Mouse (Mus musculus) cortical plate, adult 2 months (tissue): ENCODE results near the gene Morf4l2. TPM values are rescaled to one million over a fixed set of nuclear protein-coding genes. Genes with fewer than 3 reads are reported as not detected.
"Not testable (repeated sequence)": the region's sequence is repeated elsewhere in the genome, so short reads cannot be mapped to it uniquely, and the experiment has no call there.

Experiments
- H3K27ac ChIP-seq: fragments of 200-500 bp; 2 replicates; pipeline ENCODE4 v1.5.1; 2012; ENCODE audit warnings: low read length, control low read depth, inconsistent platforms; ENCODE audit not compliant: insufficient read depth
- H3K4me1 ChIP-seq: fragments of 200-500 bp; 2 replicates; pipeline ENCODE4 v1.6.1; 2011; ENCODE audit warnings: low read length; ENCODE audit not compliant: control insufficient read depth, insufficient read depth
- H3K4me3 ChIP-seq: fragments of 200-500 bp; 2 replicates; pipeline ENCODE4 v1.5.1; 2011; ENCODE audit warnings: mild to moderate bottlenecking, low read length, control low read depth; ENCODE audit not compliant: insufficient read depth
- CTCF ChIP-seq: fragments of 200-500 bp; IDR thresholded peaks from 2 replicates; pipeline ENCODE4 v1.5.1; 2011; ENCODE audit warnings: mild to moderate bottlenecking, control low read depth, low read length; ENCODE audit not compliant: insufficient read depth; ENCODE audit errors: extremely low read depth
- POLR2A ChIP-seq: fragments of 200-500 bp; IDR thresholded peaks from 2 replicates; pipeline ENCODE4 v1.6.1; 2011; ENCODE audit warnings: mild to moderate bottlenecking, low read length, control low read depth; ENCODE audit not compliant: insufficient read depth; ENCODE audit errors: extremely low read depth
- polyA plus RNA-seq: library from polyadenylated mRNA; depleted of rRNA; stranded (reverse); fragments of >200 nt; gene quantifications from 2 replicates; pipeline ENCODE4 v1.2.3, GENCODE M21; 2012; rRNA removed

Gene Morf4l2
- polyA plus RNA-seq, 1 experiment, result 242 TPM

DNA sequence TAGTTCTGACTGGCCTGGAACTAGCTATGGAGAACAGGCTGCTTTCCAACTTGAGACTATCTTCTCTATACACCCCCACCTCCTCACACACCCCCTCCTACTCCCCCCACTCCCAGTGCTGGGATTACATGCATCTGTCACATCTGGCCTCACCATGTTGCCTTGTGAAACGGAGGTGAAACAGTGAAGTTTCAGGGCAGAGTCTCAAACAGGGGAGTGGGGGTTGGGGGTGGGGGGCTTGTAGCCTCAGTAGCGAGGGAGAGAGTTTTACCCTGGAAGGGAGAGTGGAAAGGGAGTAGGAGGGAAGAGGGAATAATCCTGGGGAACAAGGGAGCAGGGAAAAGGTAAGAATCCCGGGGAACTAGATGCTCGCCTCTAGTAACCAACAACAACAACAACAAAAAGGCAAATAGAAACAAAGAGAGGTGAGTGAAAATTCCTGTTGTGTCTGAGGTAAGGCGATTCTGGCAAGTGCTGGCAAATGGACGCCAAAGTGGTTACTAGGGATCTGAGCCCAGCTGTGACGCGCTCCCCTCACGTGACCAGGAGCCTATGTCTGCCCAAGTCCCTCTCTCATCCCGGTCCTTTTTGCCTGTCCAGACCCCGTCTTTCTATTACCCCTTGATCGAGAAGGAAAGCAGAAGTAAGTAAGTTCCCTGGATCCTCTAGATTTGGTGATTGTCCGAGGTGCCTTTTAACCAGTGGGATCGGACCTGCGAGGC lies 35.9 kb downstream of the Morf4l2 start, which contains the start of gene Tceal1:
Tceal1 (plus strand) TSS at position 537 of the 722 bp plus-strand sequence.
- Histone ChIP-seq H3K27ac (peak within 1 kb of the TSS; percentile 56), H3K4me1 (no peaks in the 10 kb centered on the region), H3K4me3 (peak within 1 kb of the TSS; percentile 70)
- TF ChIP-seq POLR2A (peak; percentile 84), CTCF (no peak)

GRCm38 (mm10) chrX:136693196-136693595 lies 50.3 kb downstream of the Morf4l2 start:
- TF ChIP-seq POLR2A (no peak), CTCF (no peak)
- Histone ChIP-seq H3K27ac (no peak overlapping the region), H3K4me1 (no peaks in the 10 kb centered on the region), H3K4me3 (no peak overlapping the region)

DNA sequence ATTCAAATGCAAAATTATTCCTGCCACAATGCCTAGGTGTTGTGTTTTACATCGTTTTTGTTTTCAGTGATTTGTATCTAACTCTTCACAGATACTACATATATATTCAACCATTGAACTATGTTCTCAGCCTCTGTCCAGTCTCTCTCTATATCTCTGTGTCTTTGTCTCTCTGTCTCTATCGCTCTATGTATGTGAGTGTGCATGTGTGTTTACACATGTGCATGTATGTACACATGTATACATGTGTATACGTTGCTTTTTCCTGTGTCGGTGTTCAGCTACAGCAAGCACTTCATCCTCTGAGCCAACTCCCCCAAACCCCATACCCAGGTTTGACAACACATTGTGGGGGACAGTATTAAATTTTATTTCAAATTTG lies 51.2 kb downstream of the Morf4l2 start:
- TF ChIP-seq CTCF, result no peak
- no peak for TF ChIP-seq POLR2A
- Histone ChIP-seq H3K4me1 (no peaks in the 10 kb centered on the region), H3K27ac (no peak overlapping the region), H3K4me3 (no peak overlapping the region)

DNA sequence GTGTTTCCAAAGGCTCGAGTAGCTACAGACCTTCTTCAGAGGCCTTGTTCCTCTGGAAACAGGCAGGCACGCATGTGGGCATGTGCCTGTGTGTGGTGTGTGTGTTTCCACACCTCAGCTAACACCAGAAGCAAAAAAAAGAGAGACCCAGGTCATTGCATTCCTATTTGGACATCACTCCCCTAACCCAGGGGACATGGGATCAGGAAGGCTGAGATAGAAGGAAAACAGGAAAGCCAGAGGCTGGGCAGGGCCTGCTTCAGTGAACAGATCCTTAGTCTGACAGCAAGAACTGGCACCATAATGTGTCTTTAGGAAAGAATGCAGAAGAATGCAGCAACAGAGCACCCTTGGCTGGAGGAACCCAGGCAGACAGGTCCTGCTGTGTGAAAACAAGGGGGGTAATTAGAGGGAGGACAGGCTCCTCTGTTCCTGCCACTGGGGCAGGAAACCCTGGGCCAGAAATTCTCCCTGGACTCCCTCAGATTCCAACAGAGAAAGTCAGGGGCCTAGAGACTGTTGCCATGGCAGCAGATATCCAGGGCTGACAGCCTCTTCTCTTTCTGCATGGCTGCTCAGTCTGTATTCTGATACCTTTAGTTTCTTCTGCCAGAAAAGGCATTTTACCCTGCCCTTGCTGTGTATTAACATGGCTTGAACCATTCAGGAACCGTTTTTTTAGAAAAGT lies 51.7 kb downstream of the Morf4l2 start:
- H3K4me3 ChIP-seq, H3K27ac ChIP-seq, H3K4me1 ChIP-seq: not testable (repeated sequence)

Other genes with a start within 250 kb of the Morf4l2 start
- gene Kir3dl1, start 225.7 kb downstream of the Morf4l2 start, polyA plus RNA-seq, result not detected in 2 replicates
- 0.08 TPM in 1 of 2 replicates, not detected in the other for gene Kir3dl2, start 199.6 kb downstream of the Morf4l2 start, polyA plus RNA-seq
- gene Tceal3, start 152.8 kb downstream of the Morf4l2 start, polyA plus RNA-seq, result 243 and 298 TPM in 2 replicates
- gene Tceal1, start 35.7 kb downstream of the Morf4l2 start, polyA plus RNA-seq, result 14.9 TPM in 2 replicates
- 0.08 and 0.19 TPM in 2 replicates for gene Glra4, start 36.5 kb upstream of the Morf4l2 start, polyA plus RNA-seq
- gene Plp1, start 79.0 kb upstream of the Morf4l2 start, polyA plus RNA-seq, result 1,304 and 1,728 TPM in 2 replicates
- gene Rab9b, start 125.1 kb upstream of the Morf4l2 start, polyA plus RNA-seq, result 9.1 and 10.0 TPM in 2 replicates
- gene H2bfm, start 183.6 kb upstream of the Morf4l2 start, polyA plus RNA-seq, result not detected in 2 replicates
- gene Tmsb15b2, start 231.8 kb upstream of the Morf4l2 start, polyA plus RNA-seq, result 15.6 and 20.8 TPM in 2 replicates
- 6.3 and 6.8 TPM in 2 replicates for gene Tmsb15l, start 233.2 kb upstream of the Morf4l2 start, polyA plus RNA-seq
- 11.1 and 12.1 TPM in 2 replicates for gene Tmsb15b1, start 233.2 kb upstream of the Morf4l2 start, polyA plus RNA-seq
- 239 and 250 TPM in 2 replicates for gene Zcchc18, start 249.5 kb upstream of the Morf4l2 start, polyA plus RNA-seq